Mouse (Mus musculus): ENCODE measurements around the gene Gm3278. TPM values are rescaled to one million over a fixed set of nuclear protein-coding genes. Genes with fewer than 3 reads are reported as not detected.
"Not testable (repeated sequence)": the region's sequence is repeated elsewhere in the genome, so short reads cannot be mapped to it uniquely, and the experiment has no call there.

Gm3278 gene
- total RNA-seq (2021): under 1 TPM in 1 of 2 experiments, not detected in 1; 0.29 TPM
- long read RNA-seq, experiment 1: 0 reads
- long read RNA-seq, experiment 2: 0 reads

- DNase-seq (ENCODE audit: low spot score in 2 of 2): not testable (repeated sequence)
Observed at GRCm38 (mm10) chr14:4892116-4892515, at the start of gene Gm3278. Gm3278 (plus strand) TSS chr14:4892416.

GRCm38 (mm10) chr14:4855299-4855980 lies 36.8 kb upstream of the Gm3278 start, which contains the start of gene Gm3264:
Gm3264 (plus strand) TSS chr14:4855576.
- DNase-seq (ENCODE audit: low spot score in 2 of 2): peak in 1 of 2 experiments; percentile 14

Other genes starting within 250 kb of the Gm3278 start
- gene Gm3239, start 228.2 kb upstream of the Gm3278 start, total RNA-seq (2021): under 1 TPM in 1 of 2 experiments, not detected in 1; 0.43 TPM
- under 1 TPM in 1 of 2 experiments, not detected in 1; 0.21 TPM for gene Gm7876, start 183.2 kb upstream of the Gm3278 start, total RNA-seq (2021)
- under 1 TPM; 0.32 to 0.36 TPM for gene Gm3252, start 165.6 kb upstream of the Gm3278 start, total RNA-seq (2021)
- gene Gm9602, start 116.1 kb upstream of the Gm3278 start, total RNA-seq (2021): not detected
- gene Gm3269, start 54.3 kb upstream of the Gm3278 start, total RNA-seq (2021): under 1 TPM in 1 of 2 experiments, not detected in 1; 0.18 TPM
- gene Gm3264, start 36.8 kb upstream of the Gm3278 start, total RNA-seq (2021): 10 to 100 TPM; 10.5 to 17.0 TPM
- not detected for gene Gm8297, start 91.5 kb downstream of the Gm3278 start, total RNA-seq (2021)
- gene Gm3298, start 123.5 kb downstream of the Gm3278 start, total RNA-seq (2021): not detected
- gene 4930555G01Rik, start 158.2 kb downstream of the Gm3278 start, total RNA-seq (2021): not detected
- gene Gm8281, start 178.6 kb downstream of the Gm3278 start, total RNA-seq (2021): 1 to 10 TPM; 2.2 to 2.3 TPM
- gene Gm8279, start 239.1 kb downstream of the Gm3278 start, total RNA-seq (2021): not detected